Mouse (Mus musculus) mouse trophoblast stem cell (cell line): Measurements from ENCODE around the gene Sorl1.

Experiments
- in situ Hi-C, 2 experiments: fragments of 300-500 bp; cut with MseI, MboI; formaldehyde crosslinking; loops; 2 replicates in 1 of 2; 3 replicates in 1 of 2; pipeline ENCODE4 v1.15.1; 2025

Sorl1 gene

GRCm38 (mm10) chr9:41958282-41958681 lies 165.8 kb downstream of the Sorl1 start:
- in situ Hi-C loops = loop anchor here in 1 of 2 experiments (10.0 kb wide), 1 partner anchor 723 kb away; no protein-coding TSS in a partner anchor

GRCm38 (mm10) chr9:41953486-41953885 lies 170.6 kb downstream of the Sorl1 start:
- in situ Hi-C loops = loop anchor here (5.0 to 10.0 kb wide), 3 partner anchors 476 to 726 kb away; no protein-coding TSS in a partner anchor

GRCm38 (mm10) chr9:41952650-41953204 lies 171.4 kb downstream of the Sorl1 start:
- in situ Hi-C loops = loop anchor here (5.0 to 10.0 kb wide), 3 partner anchors 475 to 725 kb away; no protein-coding TSS in a partner anchor

GRCm38 (mm10) chr9:41951472-41952129 lies 172.5 kb downstream of the Sorl1 start:
- in situ Hi-C loops = loop anchor here (5.0 to 10.0 kb wide), 3 partner anchors 474 to 724 kb away; no protein-coding TSS in a partner anchor

- in situ Hi-C loops = loop anchor here (5.0 to 10.0 kb wide), 3 partner anchors 474 to 724 kb away; no protein-coding TSS in a partner anchor
Observed at GRCm38 (mm10) chr9:41950991-41951451, 173.1 kb downstream of the Sorl1 start.

GRCm38 (mm10) chr9:41950109-41950990 lies 173.7 kb downstream of the Sorl1 start:
- in situ Hi-C loops = loop anchor here (5.0 to 10.0 kb wide), 3 partner anchors 473 to 723 kb away; no protein-coding TSS in a partner anchor

GRCm38 (mm10) chr9:41949476-41949875 lies 174.6 kb downstream of the Sorl1 start:
- in situ Hi-C loops = loop anchor here in 1 of 2 experiments (10.0 kb wide), 1 partner anchor 75 kb away; no protein-coding TSS in a partner anchor

- in situ Hi-C loops = loop anchor here in 1 of 2 experiments (10.0 kb wide), 1 partner anchor 70 kb away; no protein-coding TSS in a partner anchor
Observed at GRCm38 (mm10) chr9:41944964-41945363, 179.1 kb downstream of the Sorl1 start.

GRCm38 (mm10) chr9:41942970-41943635 lies 181.0 kb downstream of the Sorl1 start:
- in situ Hi-C loops = loop anchor here in 1 of 2 experiments (10.0 kb wide), 1 partner anchor 68 kb away; no protein-coding TSS in a partner anchor

GRCm38 (mm10) chr9:41940311-41940853 lies 183.7 kb downstream of the Sorl1 start:
- in situ Hi-C loops = loop anchor here in 1 of 2 experiments (10.0 kb wide), 1 partner anchor 66 kb away; no protein-coding TSS in a partner anchor

GRCm38 (mm10) chr9:41938449-41938848 lies 185.6 kb downstream of the Sorl1 start:
- in situ Hi-C loops = no loop called here

- in situ Hi-C loops = no loop called here
Observed at GRCm38 (mm10) chr9:41937967-41938348, 186.1 kb downstream of the Sorl1 start.

- in situ Hi-C loops = no loop called here
Observed at GRCm38 (mm10) chr9:41937341-41937966, 186.6 kb downstream of the Sorl1 start.

- in situ Hi-C loops = no loop called here
Observed at GRCm38 (mm10) chr9:41936598-41936997, 187.5 kb downstream of the Sorl1 start.

GRCm38 (mm10) chr9:41935979-41936378 lies 188.1 kb downstream of the Sorl1 start:
- in situ Hi-C loops = no loop called here

GRCm38 (mm10) chr9:41935373-41935971 lies 188.6 kb downstream of the Sorl1 start:
- in situ Hi-C loops = no loop called here

GRCm38 (mm10) chr9:41934848-41935372 lies 189.2 kb downstream of the Sorl1 start:
- in situ Hi-C loops = no loop called here

GRCm38 (mm10) chr9:41929986-41930385 lies 194.1 kb downstream of the Sorl1 start:
- in situ Hi-C loops = no loop called here

- in situ Hi-C loops = no loop called here
Observed at GRCm38 (mm10) chr9:41925721-41926120, 198.4 kb downstream of the Sorl1 start.
